Mouse (Mus musculus) thymus, adult 2 months (tissue): ENCODE measurements around the gene Csnk1e.

Source experiments
- CTCF ChIP-seq: fragments of 200-500 bp; IDR thresholded peaks from 2 replicates; pipeline ENCODE4 v1.5.1; 2012; ENCODE audit warnings: mild to moderate bottlenecking, control low read depth, low read length, moderate library complexity, borderline replicate concordance; ENCODE audit not compliant: control insufficient read depth, poor library complexity, insufficient read depth; ENCODE audit errors: extremely low read depth
- POLR2A ChIP-seq: fragments of 200-500 bp; IDR thresholded peaks from 2 replicates; pipeline ENCODE4 v1.6.1; 2012; ENCODE audit warnings: mild to moderate bottlenecking, low read length, control low read depth, moderate library complexity; ENCODE audit not compliant: control insufficient read depth, poor library complexity, insufficient read depth; ENCODE audit errors: extremely low read depth

DNA sequence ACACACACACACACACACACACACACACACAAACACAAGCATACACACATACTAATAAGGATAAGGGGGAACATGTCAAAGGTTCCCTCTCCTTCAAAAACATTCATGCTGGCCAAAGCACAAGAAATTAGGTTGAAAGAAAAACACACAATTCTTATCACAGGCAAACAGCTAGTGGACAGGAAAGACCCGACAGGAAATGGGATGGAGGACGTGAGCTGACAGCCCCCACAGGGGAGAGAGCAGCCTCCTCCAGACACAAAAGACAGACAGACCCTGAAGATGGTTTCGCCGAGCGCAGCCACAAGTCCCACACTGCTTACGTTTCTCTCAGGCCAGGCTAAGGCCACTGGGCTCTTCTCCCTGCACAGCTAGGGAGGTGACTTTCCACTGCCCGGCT lies 23.4 kb downstream of the Csnk1e start:
- TF ChIP-seq CTCF (no peak), POLR2A (no peak)
